Mouse (Mus musculus) myocyte (in vitro differentiated cells): ENCODE results near the gene Tbc1d14.

Experiments
- CEBPB ChIP-seq: IDR thresholded peaks from 2 replicates; pipeline ENCODE4 v1.6.1; 2011; ENCODE audit warnings: mild to moderate bottlenecking, moderate library complexity; ENCODE audit not compliant: poor library complexity, insufficient read depth, severe bottlenecking
- MAX ChIP-seq: IDR thresholded peaks from one replicate; pipeline ENCODE4 v1.6.1; 2011; ENCODE audit warnings: low read depth, mild to moderate bottlenecking, control low read depth

DNA sequence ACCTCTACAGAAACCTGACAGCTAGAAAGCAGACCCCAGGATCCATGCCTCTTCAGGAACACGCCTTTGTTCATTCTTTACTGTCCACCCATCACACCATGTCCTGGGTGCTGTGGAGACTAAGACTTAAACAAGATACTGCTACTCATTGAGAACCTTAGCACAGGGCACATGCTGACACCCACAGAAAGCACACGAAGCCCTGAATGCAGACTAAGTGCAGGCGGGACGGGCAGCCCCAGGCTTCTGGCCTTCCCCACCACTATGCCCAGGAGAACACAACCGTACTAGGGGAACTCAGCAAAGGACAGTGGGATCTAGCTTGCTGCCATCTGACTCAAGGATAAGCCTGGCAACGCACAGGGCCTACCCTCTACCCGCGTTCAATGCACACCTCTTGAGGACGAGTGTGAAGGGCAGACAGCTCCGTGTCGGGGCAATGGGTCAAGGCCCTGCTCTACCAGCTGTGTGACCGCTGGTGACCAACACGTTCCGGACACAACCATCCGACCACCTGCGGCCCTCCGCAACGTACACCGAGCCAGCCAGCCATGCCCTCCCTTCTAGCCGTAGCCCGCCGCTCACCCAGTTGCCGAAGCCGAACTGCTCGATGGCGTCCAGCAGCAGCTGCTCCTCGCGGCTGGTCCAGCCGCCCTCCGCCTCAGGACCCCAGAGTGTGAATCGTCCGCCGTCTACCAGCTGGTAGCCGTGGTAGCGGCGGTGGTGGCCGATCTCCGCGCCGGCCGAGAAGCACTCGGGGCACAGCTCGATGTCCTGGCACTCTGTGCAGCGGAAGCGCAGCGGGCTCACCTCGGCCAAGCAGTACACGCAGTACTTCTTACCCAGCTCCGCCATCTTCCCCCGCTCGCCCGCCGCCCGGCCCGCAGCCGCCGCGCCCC lies 109.6 kb downstream of the Tbc1d14 start:
- TF ChIP-seq CEBPB (no peak), MAX (no peak)
